Mouse (Mus musculus) bone marrow, adult 2 months (tissue): ENCODE measurements around the gene Tcta.

Source experiments
- CTCF ChIP-seq: fragments of 200-500 bp; IDR thresholded peaks from 2 replicates; pipeline ENCODE4 v1.5.1; 2011; ENCODE audit warnings: low read length, control low read depth; ENCODE audit not compliant: control insufficient read depth, insufficient read depth
- POLR2A ChIP-seq: fragments of 200-500 bp; IDR thresholded peaks from 2 replicates; pipeline ENCODE4 v1.6.1; 2011; ENCODE audit warnings: low read depth, mild to moderate bottlenecking, control low read depth, low read length, borderline replicate concordance; ENCODE audit not compliant: control insufficient read depth

GRCm38 (mm10) chr9:108275331-108275659 lies 30.7 kb downstream of the Tcta start:
- TF ChIP-seq CTCF (no peak), POLR2A (no peak)
